Mouse (Mus musculus): Measurements from ENCODE around the gene Gm17949. TPM values are rescaled to one million over a fixed set of nuclear protein-coding genes. Genes with fewer than 3 reads are reported as not detected.
"Not testable (repeated sequence)": the region's sequence is repeated elsewhere in the genome, so short reads cannot be mapped to it uniquely, and the experiment has no call there.

Gene Gm17949
- polyA plus RNA-seq, 1 experiment from 2014 or later: 0.32 TPM

GRCm38 (mm10) chr17:57020960-57021359 lies 9.7 kb downstream of the Gm17949 start:
- H3K9me3 ChIP-seq: no peaks in the 10 kb centered on the region
- H3K4me3 ChIP-seq: no peak overlapping the region
- WGBS: 90% methylated on average over 5 of the region's 5 CpGs
- no peak overlapping the region for H3K27ac ChIP-seq
- no peaks in the 10 kb centered on the region for H3K27me3 ChIP-seq
- no peak for ATAC-seq (ENCODE audit: insufficient number of reproducible peaks, insufficient read depth, low FRiP score, low TSS enrichment)
- peaks cover 65% of the 10 kb centered on the region for H3K36me3 ChIP-seq
- no peaks in the 10 kb centered on the region for H3K4me1 ChIP-seq
- no peak overlapping the region for H3K9ac ChIP-seq
- no peak overlapping the region for H3K4me2 ChIP-seq (replicated peaks)

DNA sequence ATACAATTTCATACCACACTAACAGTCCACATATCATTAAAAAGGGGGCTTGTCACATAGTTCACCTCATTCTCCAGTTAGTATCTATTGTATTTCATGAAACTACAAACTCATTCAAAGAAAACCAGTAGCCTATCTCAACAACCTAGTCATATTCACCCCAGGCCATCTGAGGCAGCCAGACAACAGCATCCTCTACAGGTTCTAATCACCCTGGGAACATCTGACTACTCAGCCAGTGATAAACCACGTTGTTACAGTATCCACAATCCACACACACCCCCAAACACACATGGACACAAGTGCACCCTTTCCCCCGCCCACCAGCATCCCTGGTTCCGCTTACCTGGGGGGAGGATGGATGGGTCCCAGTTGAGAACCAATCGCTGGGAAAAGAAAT lies 16.2 kb downstream of the Gm17949 start:
- no peaks in the 10 kb centered on the region for H3K9me3 ChIP-seq
- ATAC-seq (ENCODE audit: insufficient number of reproducible peaks, insufficient read depth, low FRiP score, low TSS enrichment): no peak
- H3K9ac ChIP-seq: no peak overlapping the region
- H3K27me3 ChIP-seq: no peaks in the 10 kb centered on the region
- no peak overlapping the region for H3K4me2 ChIP-seq (replicated peaks)
- peaks cover 64% of the 10 kb centered on the region for H3K36me3 ChIP-seq
- WGBS: 91% methylated on average over 4 of the region's 4 CpGs
- H3K27ac ChIP-seq: no peak overlapping the region
- peaks cover 11% of the 10 kb centered on the region for H3K4me1 ChIP-seq
- H3K4me3 ChIP-seq: no peak overlapping the region

DNA sequence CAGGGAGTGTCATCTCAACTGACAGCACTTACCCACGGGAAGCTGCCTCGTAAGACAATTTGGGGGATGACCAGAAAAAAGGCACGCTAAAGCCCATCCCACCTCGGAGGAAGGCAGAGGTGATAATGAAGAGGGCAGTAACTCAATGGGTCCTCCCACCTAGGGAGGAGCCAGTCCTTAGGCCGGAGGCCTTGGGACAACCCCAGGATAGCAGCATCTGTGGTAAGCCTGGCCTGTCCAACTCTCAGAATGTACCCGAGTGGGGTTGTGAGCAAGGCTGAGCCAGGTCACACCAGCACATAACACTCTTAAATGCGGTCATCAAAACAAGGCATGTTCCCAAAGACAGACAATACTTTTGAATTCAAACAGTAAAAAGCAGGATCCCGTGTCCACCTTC lies 18.4 kb downstream of the Gm17949 start:
- Histone ChIP-seq H3K4me3 (peak overlapping the region; percentile 91), H3K4me1 (peaks cover 11% of the 10 kb centered on the region), H3K9ac (peak overlapping the region; percentile 100), H3K27me3 (no peaks in the 10 kb centered on the region), H3K9me3 (no peaks in the 10 kb centered on the region), H3K36me3 (peaks cover 42% of the 10 kb centered on the region), H3K4me2 (replicated peaks) (peak overlapping the region; percentile 94), H3K27ac (no peak overlapping the region)
- 52% methylated on average over 8 of the region's 8 CpGs for WGBS
- ATAC-seq (ENCODE audit: insufficient number of reproducible peaks, insufficient read depth, low FRiP score, low TSS enrichment): no peak

DNA sequence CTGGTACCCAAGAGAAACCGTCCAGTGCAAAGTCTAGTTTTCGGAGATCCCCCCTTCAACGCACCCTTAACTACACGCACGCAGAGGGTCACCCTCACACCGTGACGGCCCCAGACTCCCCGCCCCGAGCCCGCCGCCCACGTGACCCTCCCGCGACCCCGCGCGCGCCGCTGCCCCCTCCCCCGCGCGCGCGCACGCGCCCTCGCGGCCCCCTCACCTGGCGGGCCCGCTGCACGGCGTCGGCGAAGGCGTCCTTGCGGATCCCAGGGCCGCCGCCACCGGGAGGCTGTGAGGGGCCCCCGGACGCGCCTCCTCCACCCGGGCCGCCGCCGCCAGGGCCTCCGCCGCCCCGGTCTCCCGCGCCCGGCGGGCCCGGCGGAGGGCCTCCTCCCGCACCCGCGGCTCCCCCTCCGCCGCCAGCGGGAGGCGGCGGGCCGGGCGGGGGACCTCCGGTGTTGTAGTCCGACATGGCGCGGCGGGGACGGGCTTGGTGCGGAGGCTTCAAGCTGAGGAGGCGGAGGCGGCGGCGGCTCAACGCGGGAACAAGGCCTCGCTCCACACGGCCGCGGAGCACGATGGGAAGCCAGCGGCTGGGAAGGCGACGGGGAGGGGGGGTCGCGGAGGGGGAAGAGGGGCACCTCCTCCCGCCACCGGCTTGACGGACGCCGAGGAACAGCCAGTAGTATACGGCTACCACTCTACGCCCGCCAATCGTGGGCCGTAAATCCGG lies 19.8 kb downstream of the Gm17949 start, which contains the start of gene Khsrp:
Gene Khsrp (minus strand): TSS at position 592 of the 730 bp plus-strand sequence.
- Histone ChIP-seq H3K4me2 (replicated peaks) (peak within 1 kb of the TSS; percentile 94), H3K36me3 (peaks cover 28% of the 10 kb centered on the region), H3K4me1 (peaks cover 11% of the 10 kb centered on the region), H3K27ac (peak within 1 kb of the TSS; percentile 94), H3K9me3 (no peaks in the 10 kb centered on the region), H3K27me3 (no peaks in the 10 kb centered on the region), H3K4me3 (peak within 1 kb of the TSS; percentile 91), H3K9ac (peak within 1 kb of the TSS; percentile 100)
- no peak for ATAC-seq (ENCODE audit: insufficient number of reproducible peaks, insufficient read depth, low FRiP score, low TSS enrichment)
- WGBS: under 1% methylated on average over 77 of the region's 99 CpGs

DNA sequence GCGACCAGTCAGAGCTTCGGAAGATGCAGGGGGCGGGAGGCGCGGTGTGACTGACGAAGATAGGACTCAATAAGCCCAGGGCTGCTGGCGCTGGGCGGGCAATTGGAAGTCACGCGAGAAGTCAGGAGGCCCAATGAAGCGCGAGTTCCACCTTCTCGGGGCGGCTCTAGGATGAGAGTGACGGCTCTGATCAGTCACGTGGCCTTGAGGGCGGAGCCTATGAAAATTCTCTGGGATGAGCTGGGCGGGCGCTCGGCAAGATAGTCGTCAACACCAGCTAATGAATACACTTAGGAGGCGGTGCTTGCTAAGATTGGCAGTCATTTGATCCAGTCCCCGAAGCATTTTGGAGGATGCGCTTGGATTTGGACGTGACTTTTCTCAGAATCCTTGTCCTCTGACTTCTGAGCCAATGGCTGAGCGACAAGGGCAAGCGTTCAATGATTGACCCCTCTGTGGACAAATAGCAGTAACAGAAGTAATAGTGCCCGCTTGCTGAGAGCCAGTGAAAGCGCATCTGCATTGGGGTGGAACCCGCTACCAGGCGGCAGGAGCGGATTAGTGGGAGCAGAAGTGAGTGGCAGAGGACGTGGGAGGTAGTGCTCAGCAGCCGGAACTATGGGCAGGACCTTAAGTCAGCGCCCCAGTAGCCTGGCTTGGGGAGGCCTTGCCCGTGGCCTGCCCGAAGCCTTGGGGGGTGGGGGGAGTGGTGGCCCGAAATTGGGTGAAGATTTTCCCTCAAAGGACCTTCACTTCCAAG lies 20.6 kb downstream of the Gm17949 start:
- H3K27me3 ChIP-seq: no peaks in the 10 kb centered on the region
- peak; percentile 100 for ATAC-seq (ENCODE audit: insufficient number of reproducible peaks, insufficient read depth, low FRiP score, low TSS enrichment)
- H3K9ac ChIP-seq: peak overlapping the region; percentile 16; the same call in 1 of the 2 replicates
- peaks cover 21% of the 10 kb centered on the region for H3K36me3 ChIP-seq
- H3K4me1 ChIP-seq: peaks cover 11% of the 10 kb centered on the region
- WGBS: under 1% methylated on average over 38 of the region's 38 CpGs
- peak overlapping the region; percentile 91 for H3K4me3 ChIP-seq
- H3K9me3 ChIP-seq: no peaks in the 10 kb centered on the region
- peak overlapping the region; percentile 57 for H3K4me2 ChIP-seq (replicated peaks)
- peak overlapping the region; percentile 84 for H3K27ac ChIP-seq

DNA sequence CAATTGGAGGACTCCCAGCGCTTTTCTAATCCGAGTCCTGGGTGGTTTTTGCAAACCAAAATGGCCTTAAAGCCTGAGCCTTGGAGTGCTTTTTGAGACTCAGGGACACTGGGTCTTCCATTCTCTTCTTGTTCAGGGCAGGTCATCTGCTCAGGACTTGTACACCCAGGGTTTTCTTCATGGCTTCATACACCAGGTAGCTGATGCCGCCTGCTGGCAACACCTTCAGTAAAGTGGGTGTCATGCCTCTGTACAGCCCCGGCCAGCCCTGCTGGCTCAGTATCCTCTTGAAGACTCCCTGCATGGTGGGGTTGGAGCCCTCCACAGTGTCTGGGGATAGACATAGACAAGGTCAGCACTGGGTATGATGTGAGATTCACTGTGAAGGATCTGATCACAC lies 21.6 kb downstream of the Gm17949 start:
- peaks cover 11% of the 10 kb centered on the region for H3K36me3 ChIP-seq
- no peaks in the 10 kb centered on the region for H3K9me3 ChIP-seq
- H3K4me3 ChIP-seq: 0 out of 2 replicates have a peak overlapping the region, but pooled peaks have one; percentile 37
- no peak overlapping the region for H3K9ac ChIP-seq
- peaks cover 11% of the 10 kb centered on the region for H3K4me1 ChIP-seq
- WGBS: 85% methylated on average over 4 of the region's 4 CpGs
- H3K27ac ChIP-seq: peak overlapping the region; percentile 84
- ATAC-seq (ENCODE audit: insufficient number of reproducible peaks, insufficient read depth, low FRiP score, low TSS enrichment): no peak
- H3K4me2 ChIP-seq (replicated peaks): peak overlapping the region; percentile 57; the same call in 1 of the 2 replicates
- 0 out of 2 replicates have a peak, but pooled peaks cover under 1% of the 10 kb centered on the region for H3K27me3 ChIP-seq

GRCm38 (mm10) chr17:57038978-57039377 lies 27.7 kb downstream of the Gm17949 start:
- 35% methylated on average over 8 of the region's 8 CpGs for WGBS
- no peak for ATAC-seq (ENCODE audit: insufficient number of reproducible peaks, insufficient read depth, low FRiP score, low TSS enrichment)
- no peak overlapping the region for H3K9ac ChIP-seq
- H3K4me1 ChIP-seq: no peaks in the 10 kb centered on the region
- H3K27ac ChIP-seq: no peak overlapping the region
- no peaks in the 10 kb centered on the region for H3K9me3 ChIP-seq
- H3K27me3 ChIP-seq: peaks cover 8% of the 10 kb centered on the region
- H3K4me2 ChIP-seq (replicated peaks): no peak overlapping the region
- H3K4me3 ChIP-seq: no peak overlapping the region
- no peaks in the 10 kb centered on the region for H3K36me3 ChIP-seq

DNA sequence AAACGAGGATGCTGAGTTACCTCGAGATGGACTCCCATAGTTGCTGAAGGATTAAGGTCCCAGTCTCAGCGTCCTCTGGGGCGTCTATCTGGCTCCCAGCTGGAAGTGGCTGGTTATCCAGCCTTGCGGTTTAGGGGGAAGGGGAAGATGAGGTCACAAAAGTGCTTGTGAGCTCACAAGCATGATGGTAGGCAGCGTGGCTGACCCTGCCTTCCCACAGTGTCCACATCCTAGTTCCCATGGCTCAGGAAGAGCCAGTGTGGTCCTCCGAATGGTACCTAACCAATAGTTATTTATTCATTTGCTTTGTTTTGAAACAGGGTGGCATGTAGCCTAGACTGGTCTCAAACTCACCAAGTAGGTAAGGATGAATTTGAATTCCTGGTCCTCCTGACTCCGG lies 30.3 kb downstream of the Gm17949 start, which contains the start of gene Slc25a41:
Gene Slc25a41 (minus strand): TSS at position 101 of the 400 bp plus-strand sequence.
- H3K9ac ChIP-seq: no peak within 1 kb of the TSS
- H3K27ac ChIP-seq: no peak within 1 kb of the TSS
- WGBS: 70% methylated on average over 8 of the region's 8 CpGs
- no peak for ATAC-seq (ENCODE audit: insufficient number of reproducible peaks, insufficient read depth, low FRiP score, low TSS enrichment)
- no peaks in the 10 kb centered on the region for H3K9me3 ChIP-seq
- no peaks in the 10 kb centered on the region for H3K36me3 ChIP-seq
- H3K4me1 ChIP-seq: no peaks in the 10 kb centered on the region
- H3K27me3 ChIP-seq: peaks cover 8% of the 10 kb centered on the region
- no peak within 1 kb of the TSS for H3K4me3 ChIP-seq
- H3K4me2 ChIP-seq (replicated peaks): no peak within 1 kb of the TSS

- H3K4me1 ChIP-seq: no peaks in the 10 kb centered on the region
- H3K4me3 ChIP-seq: no peak overlapping the region
- H3K4me2 ChIP-seq (replicated peaks): no peak overlapping the region
- no peak overlapping the region for H3K9ac ChIP-seq
- H3K27ac ChIP-seq: no peak overlapping the region
- H3K9me3 ChIP-seq: no peaks in the 10 kb centered on the region
- no peak; the same call in 1 of the 2 replicates for ATAC-seq (ENCODE audit: insufficient number of reproducible peaks, insufficient read depth, low FRiP score, low TSS enrichment)
- no peaks in the 10 kb centered on the region for H3K27me3 ChIP-seq
- peaks cover 4% of the 10 kb centered on the region; the same call in 1 of the 2 replicates for H3K36me3 ChIP-seq
- WGBS: 35% methylated on average over 5 of the region's 5 CpGs
Measured at GRCm38 (mm10) chr17:57047406-57047805, 36.1 kb downstream of the Gm17949 start.

GRCm38 (mm10) chr17:57048816-57049215 lies 37.5 kb downstream of the Gm17949 start:
- Histone ChIP-seq H3K4me1 (no peaks in the 10 kb centered on the region), H3K4me3 (no peak overlapping the region), H3K9me3 (no peaks in the 10 kb centered on the region), H3K36me3 (peaks cover 12% of the 10 kb centered on the region; the same call in 1 of the 2 replicates), H3K9ac (no peak overlapping the region), H3K4me2 (replicated peaks) (no peak overlapping the region), H3K27me3 (no peaks in the 10 kb centered on the region), H3K27ac (no peak overlapping the region)
- WGBS: 87% methylated on average over 3 of the region's 3 CpGs
- ATAC-seq (ENCODE audit: insufficient number of reproducible peaks, insufficient read depth, low FRiP score, low TSS enrichment): no peak

DNA sequence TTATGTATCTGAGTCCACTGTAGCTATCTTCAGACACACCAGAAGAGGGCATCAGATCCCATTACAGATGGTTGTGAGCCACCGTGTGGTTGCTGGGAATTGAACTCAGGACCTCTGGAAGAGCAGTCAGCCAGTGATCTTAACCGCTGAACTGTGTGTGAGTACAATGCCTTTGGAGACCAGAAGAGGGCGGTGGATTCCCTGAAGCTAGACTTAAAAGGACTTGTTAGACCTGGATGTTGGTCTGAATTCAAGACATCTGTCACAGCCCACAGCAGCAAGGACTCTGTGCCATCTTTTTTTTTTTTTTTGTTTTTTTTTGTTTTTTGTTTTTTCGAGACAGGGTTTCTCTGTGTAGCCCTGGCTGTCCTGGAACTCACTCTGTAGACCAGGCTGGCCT lies 40.4 kb downstream of the Gm17949 start:
- H3K4me3 ChIP-seq; H3K4me2 ChIP-seq (replicated peaks); ATAC-seq (ENCODE audit: insufficient number of reproducible peaks, insufficient read depth, low FRiP score, low TSS enrichment); H3K27ac ChIP-seq; H3K27me3 ChIP-seq; H3K4me1 ChIP-seq; H3K9ac ChIP-seq; H3K9me3 ChIP-seq: not testable (repeated sequence)
- H3K36me3 ChIP-seq: peaks cover 12% of the 10 kb centered on the region; the same call in 1 of the 2 replicates
- 77% methylated on average over 4 of the region's 4 CpGs for WGBS

Measured in embryonic facial prominence, embryonic 12.5 days (tissue).